Mouse (Mus musculus): ENCODE measurements around the gene Klk7. TPM values are rescaled to one million over a fixed set of nuclear protein-coding genes. Genes with fewer than 3 reads are reported as not detected.

Klk7 gene
- 0.08 TPM in 1 of 2 replicates, not detected in the other for polyA plus RNA-seq (2015; fragmentation: Nextera tagmentation; extraction: Ambion mirVana)

GRCm38 (mm10) chr7:43810994-43811393 lies at the start of gene Klk7:
TSS of gene Klk7 (plus strand) at chr7:43811294.
- Histone ChIP-seq H3K4me1 (no peaks in the 10 kb centered on the region), H3K4me2 (no peak within 1 kb of the TSS), H3K9ac (no peak within 1 kb of the TSS), H3K9me3 (replicated peaks) (no peaks in the 10 kb centered on the region), H3K27me3 (no peaks in the 10 kb centered on the region), H3K36me3 (no peaks in the 10 kb centered on the region), H3K4me3 (replicated peaks) (no peak within 1 kb of the TSS), H3K27ac (no peak within 1 kb of the TSS)
- 47% methylated on average over 5 of the region's 5 CpGs for WGBS
- ATAC-seq (replicated peaks; ENCODE audit: low FRiP score): no peak

GRCm38 (mm10) chr7:43766484-43766883 lies 44.6 kb upstream of the Klk7 start:
- H3K9me3 ChIP-seq (replicated peaks): no peaks in the 10 kb centered on the region
- no peak overlapping the region for H3K4me2 ChIP-seq
- no peaks in the 10 kb centered on the region for H3K36me3 ChIP-seq
- no peak overlapping the region for H3K27ac ChIP-seq
- H3K27me3 ChIP-seq: no peaks in the 10 kb centered on the region
- no peak overlapping the region for H3K9ac ChIP-seq
- ATAC-seq (replicated peaks; ENCODE audit: low FRiP score): no peak
- no peak overlapping the region for H3K4me3 ChIP-seq (replicated peaks)
- no peaks in the 10 kb centered on the region for H3K4me1 ChIP-seq
- 54% methylated on average over 8 of the region's 8 CpGs for WGBS

- no peaks in the 10 kb centered on the region for H3K4me1 ChIP-seq
- no peak within 1 kb of the TSS for H3K27ac ChIP-seq
- no peaks in the 10 kb centered on the region for H3K9me3 ChIP-seq (replicated peaks)
- no peaks in the 10 kb centered on the region for H3K27me3 ChIP-seq
- H3K36me3 ChIP-seq: no peaks in the 10 kb centered on the region
- no peak within 1 kb of the TSS for H3K4me2 ChIP-seq
- no peak within 1 kb of the TSS for H3K9ac ChIP-seq
- no peak for ATAC-seq (replicated peaks; ENCODE audit: low FRiP score)
- WGBS: 79% methylated on average over 4 of the region's 4 CpGs
- no peak within 1 kb of the TSS for H3K4me3 ChIP-seq (replicated peaks)
These were observed 42.5 kb upstream of the Klk7 start, which contains the start of gene Klk12 for GRCm38 (mm10) chr7:43768597-43768996. TSS of gene Klk12 (plus strand) at chr7:43768897.

GRCm38 (mm10) chr7:43769636-43770035 lies 41.5 kb upstream of the Klk7 start:
- no peak for ATAC-seq (replicated peaks; ENCODE audit: low FRiP score)
- Histone ChIP-seq H3K9ac (no peak overlapping the region), H3K4me2 (no peak overlapping the region), H3K27me3 (no peaks in the 10 kb centered on the region), H3K9me3 (replicated peaks) (no peaks in the 10 kb centered on the region), H3K36me3 (no peaks in the 10 kb centered on the region), H3K27ac (no peak overlapping the region), H3K4me3 (replicated peaks) (no peak overlapping the region), H3K4me1 (no peaks in the 10 kb centered on the region)
- 87% methylated on average over 8 of the region's 8 CpGs for WGBS

GRCm38 (mm10) chr7:43770701-43771100 lies 40.4 kb upstream of the Klk7 start:
- H3K9ac ChIP-seq: no peak overlapping the region
- no peaks in the 10 kb centered on the region for H3K36me3 ChIP-seq
- no peak for ATAC-seq (replicated peaks; ENCODE audit: low FRiP score)
- no peak overlapping the region for H3K4me2 ChIP-seq
- H3K27ac ChIP-seq: no peak overlapping the region
- no peaks in the 10 kb centered on the region for H3K9me3 ChIP-seq (replicated peaks)
- no peaks in the 10 kb centered on the region for H3K27me3 ChIP-seq
- H3K4me3 ChIP-seq (replicated peaks): no peak overlapping the region
- 98% methylated on average over 10 of the region's 10 CpGs for WGBS
- H3K4me1 ChIP-seq: 0 out of 2 replicates have a peak, but pooled peaks cover 2% of the 10 kb centered on the region

GRCm38 (mm10) chr7:43771916-43772315 lies 39.2 kb upstream of the Klk7 start:
- WGBS: 86% methylated on average over 6 of the region's 6 CpGs
- no peaks in the 10 kb centered on the region for H3K9me3 ChIP-seq (replicated peaks)
- no peak overlapping the region for H3K27ac ChIP-seq
- no peak overlapping the region for H3K4me2 ChIP-seq
- no peak overlapping the region for H3K4me3 ChIP-seq (replicated peaks)
- 0 out of 2 replicates have a peak, but pooled peaks cover 2% of the 10 kb centered on the region for H3K4me1 ChIP-seq
- no peak overlapping the region for H3K9ac ChIP-seq
- H3K36me3 ChIP-seq: no peaks in the 10 kb centered on the region
- ATAC-seq (replicated peaks; ENCODE audit: low FRiP score): no peak
- H3K27me3 ChIP-seq: no peaks in the 10 kb centered on the region

- H3K9ac ChIP-seq: no peak overlapping the region
- H3K4me1 ChIP-seq: 0 out of 2 replicates have a peak, but pooled peaks cover 2% of the 10 kb centered on the region
- no peaks in the 10 kb centered on the region for H3K36me3 ChIP-seq
- no peak overlapping the region for H3K4me3 ChIP-seq (replicated peaks)
- no peak overlapping the region for H3K27ac ChIP-seq
- no peaks in the 10 kb centered on the region for H3K27me3 ChIP-seq
- WGBS: 81% methylated on average over 3 of the region's 3 CpGs
- H3K4me2 ChIP-seq: no peak overlapping the region
- ATAC-seq (replicated peaks; ENCODE audit: low FRiP score): no peak
- no peaks in the 10 kb centered on the region for H3K9me3 ChIP-seq (replicated peaks)
These were observed 38.2 kb upstream of the Klk7 start for GRCm38 (mm10) chr7:43772901-43773300.

GRCm38 (mm10) chr7:43774364-43774763 lies 36.7 kb upstream of the Klk7 start, which contains the start of gene Klk11:
TSS of gene Klk11 (plus strand) at chr7:43774604.
- ATAC-seq (replicated peaks; ENCODE audit: low FRiP score): no peak
- WGBS: 92% methylated on average over 5 of the region's 5 CpGs
- H3K4me2 ChIP-seq: no peak within 1 kb of the TSS
- no peaks in the 10 kb centered on the region for H3K27me3 ChIP-seq
- H3K9me3 ChIP-seq (replicated peaks): no peaks in the 10 kb centered on the region
- no peaks in the 10 kb centered on the region for H3K36me3 ChIP-seq
- no peak within 1 kb of the TSS for H3K27ac ChIP-seq
- H3K9ac ChIP-seq: no peak within 1 kb of the TSS
- H3K4me3 ChIP-seq (replicated peaks): no peak within 1 kb of the TSS
- 0 out of 2 replicates have a peak, but pooled peaks cover 2% of the 10 kb centered on the region for H3K4me1 ChIP-seq

GRCm38 (mm10) chr7:43774802-43775201 lies 36.3 kb upstream of the Klk7 start:
- Histone ChIP-seq H3K36me3 (no peaks in the 10 kb centered on the region), H3K4me2 (no peak overlapping the region), H3K27me3 (no peaks in the 10 kb centered on the region), H3K4me3 (replicated peaks) (no peak overlapping the region), H3K9ac (no peak overlapping the region), H3K27ac (no peak overlapping the region), H3K4me1 (0 out of 2 replicates have a peak, but pooled peaks cover 2% of the 10 kb centered on the region), H3K9me3 (replicated peaks) (no peaks in the 10 kb centered on the region)
- ATAC-seq (replicated peaks; ENCODE audit: low FRiP score): no peak
- 70% methylated on average over 6 of the region's 6 CpGs for WGBS

- no peaks in the 10 kb centered on the region for H3K36me3 ChIP-seq
- WGBS: 55% methylated on average over 7 of the region's 7 CpGs
- H3K27ac ChIP-seq: no peak overlapping the region
- H3K4me1 ChIP-seq: 0 out of 2 replicates have a peak, but pooled peaks cover 2% of the 10 kb centered on the region
- H3K27me3 ChIP-seq: no peaks in the 10 kb centered on the region
- H3K4me3 ChIP-seq (replicated peaks): no peak overlapping the region
- no peak overlapping the region for H3K4me2 ChIP-seq
- no peak for ATAC-seq (replicated peaks; ENCODE audit: low FRiP score)
- H3K9ac ChIP-seq: no peak overlapping the region
- no peaks in the 10 kb centered on the region for H3K9me3 ChIP-seq (replicated peaks)
These were observed 35.6 kb upstream of the Klk7 start for GRCm38 (mm10) chr7:43775311-43776057.

- H3K27me3 ChIP-seq: no peaks in the 10 kb centered on the region
- H3K36me3 ChIP-seq: no peaks in the 10 kb centered on the region
- H3K9me3 ChIP-seq (replicated peaks): no peaks in the 10 kb centered on the region
- no peak overlapping the region for H3K4me3 ChIP-seq (replicated peaks)
- ATAC-seq (replicated peaks; ENCODE audit: low FRiP score): no peak
- H3K4me2 ChIP-seq: no peak overlapping the region
- no peak overlapping the region for H3K9ac ChIP-seq
- H3K27ac ChIP-seq: no peak overlapping the region
- 91% methylated on average over 5 of the region's 5 CpGs for WGBS
- H3K4me1 ChIP-seq: peaks cover 7% of the 10 kb centered on the region; the same call in 1 of the 2 replicates
These were observed 34.6 kb upstream of the Klk7 start for GRCm38 (mm10) chr7:43776506-43776905.

- 86% methylated on average over 12 of the region's 12 CpGs for WGBS
- Histone ChIP-seq H3K36me3 (no peaks in the 10 kb centered on the region), H3K27me3 (no peaks in the 10 kb centered on the region), H3K9ac (no peak overlapping the region), H3K9me3 (replicated peaks) (no peaks in the 10 kb centered on the region), H3K27ac (no peak overlapping the region), H3K4me2 (no peak overlapping the region), H3K4me1 (peaks cover 10% of the 10 kb centered on the region; the same call in 1 of the 2 replicates), H3K4me3 (replicated peaks) (no peak overlapping the region)
- no peak for ATAC-seq (replicated peaks; ENCODE audit: low FRiP score)
These were observed 33.7 kb upstream of the Klk7 start for GRCm38 (mm10) chr7:43777423-43777822.
